Mouse (Mus musculus) stomach, postnatal 0 days (tissue): ENCODE data around the gene Mlec.
A peak's percentile ranks its signal among the peaks of the same experiment; 100 is the strongest.

ENCODE experiments used
- CTCF ChIP-seq: IDR thresholded peaks from 2 replicates; pipeline ENCODE4 v1.5.1; 2016; ENCODE audit warnings: antibody characterized with exemption, low read depth, mild to moderate bottlenecking, moderate library complexity
- EP300 ChIP-seq: optimal IDR thresholded peaks from 2 replicates; pipeline ENCODE3; 2016; ENCODE audit warnings: antibody characterized with exemption

GRCm38 (mm10) chr5:115129328-115129727 lies 28.7 kb downstream of the Mlec start:
- peak; percentile 19; the same call in 1 of the 2 replicates for TF ChIP-seq CTCF
- TF ChIP-seq EP300 = no peak
